Mouse (Mus musculus): ENCODE results near the gene Cldn34c4.

Cldn34c4 gene

GRCm38 (mm10) chrX:127736454-127736853 is at the start of gene Cldn34c4:
Gene Cldn34c4, minus strand, starts transcription at chrX:127736554.
- no peak for DNase-seq (ENCODE audit: low spot score)

- DNase-seq (ENCODE audit: low spot score) = no peak
Observed at GRCm38 (mm10) chrX:127747062-127747461, 10.7 kb upstream of the Cldn34c4 start.

Data from testis, postnatal 14 days (tissue).